Mouse (Mus musculus): ENCODE results near the gene Itgb2.
A peak's percentile ranks its signal among the peaks of the same experiment; 100 is the strongest.

Itgb2 gene

GRCm38 (mm10) chr10:77589749-77590148 is 59.7 kb downstream of the Itgb2 start:
- DNase-seq = no peak

- peak; percentile 69 for DNase-seq
Observed at GRCm38 (mm10) chr10:77590812-77591211, 60.8 kb downstream of the Itgb2 start.

DNA sequence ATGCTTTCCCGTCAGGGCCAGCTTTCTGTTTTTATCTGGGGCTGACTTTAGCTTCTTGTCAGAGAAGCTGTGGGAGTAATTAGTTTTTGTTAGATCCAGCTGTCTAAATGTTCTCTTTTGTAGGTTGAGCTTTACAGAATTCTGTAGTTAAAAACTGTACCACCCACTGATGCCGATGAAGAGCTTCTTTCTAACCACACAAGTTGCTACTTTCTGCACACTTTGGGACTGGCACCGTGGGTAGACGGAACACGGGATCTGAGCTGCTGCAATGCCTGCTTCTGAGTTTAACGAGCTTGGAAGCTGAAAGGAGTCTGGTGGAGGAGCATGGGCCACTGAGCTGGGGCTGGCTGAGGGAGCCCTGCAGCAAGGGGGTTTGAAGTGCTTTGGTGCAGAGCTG is 61.5 kb downstream of the Itgb2 start:
- no peak for DNase-seq

DNA sequence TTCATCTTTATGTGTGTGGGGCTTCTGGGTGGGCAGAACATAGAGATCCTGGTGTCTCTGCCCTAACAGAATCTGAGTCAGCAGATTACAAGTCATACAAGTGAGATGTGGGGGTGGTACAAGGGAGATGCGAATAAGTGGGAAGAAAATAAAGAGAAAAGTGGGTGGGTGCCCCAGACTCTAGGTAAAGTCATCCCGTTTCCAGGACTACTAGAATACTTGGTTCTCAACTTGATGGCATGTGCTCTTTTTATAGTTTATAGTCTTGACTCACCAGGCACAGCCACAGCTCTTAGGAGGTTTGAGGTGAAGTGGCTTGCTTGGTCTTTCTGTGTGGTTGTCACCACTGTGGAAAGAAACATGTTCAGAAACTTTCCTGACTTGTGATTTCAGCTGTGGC is 66.0 kb downstream of the Itgb2 start:
- DNase-seq = no peak

DNA sequence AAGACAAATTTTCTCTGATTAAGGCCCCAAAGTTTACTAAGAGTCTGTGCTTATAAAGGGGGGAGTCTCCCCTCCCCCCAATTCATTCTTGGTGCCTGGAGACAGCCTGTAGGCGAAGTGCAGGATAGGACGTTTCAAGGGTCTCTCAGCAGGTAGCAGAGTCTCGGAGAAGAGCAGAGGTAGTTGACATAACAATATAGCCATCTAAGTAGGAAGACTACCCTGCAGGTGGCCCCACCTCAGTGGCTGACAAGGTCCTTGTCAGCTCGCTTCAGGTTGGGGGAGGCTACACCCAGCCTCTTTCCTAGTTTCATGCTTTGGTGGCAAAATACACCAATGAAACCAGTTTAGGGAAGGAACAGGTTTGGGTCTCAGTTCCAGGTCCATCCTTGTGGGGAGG is 73.0 kb downstream of the Itgb2 start:
- no peak for DNase-seq

GRCm38 (mm10) chr10:77604111-77604510 is 74.1 kb downstream of the Itgb2 start:
- no peak for DNase-seq

GRCm38 (mm10) chr10:77604958-77605357 is 74.9 kb downstream of the Itgb2 start:
- peak; percentile 58 for DNase-seq

- no peak for DNase-seq
Observed at GRCm38 (mm10) chr10:77605368-77605767, 75.3 kb downstream of the Itgb2 start.

- DNase-seq = peak; percentile 99
Observed at GRCm38 (mm10) chr10:77605908-77606826, 76.1 kb downstream of the Itgb2 start, which contains the start of the genes Sumo3 and Gm49325. TSS of gene Sumo3 (plus strand) at chr10:77606097. TSS of gene Gm49325 (plus strand) at chr10:77606197.

DNA sequence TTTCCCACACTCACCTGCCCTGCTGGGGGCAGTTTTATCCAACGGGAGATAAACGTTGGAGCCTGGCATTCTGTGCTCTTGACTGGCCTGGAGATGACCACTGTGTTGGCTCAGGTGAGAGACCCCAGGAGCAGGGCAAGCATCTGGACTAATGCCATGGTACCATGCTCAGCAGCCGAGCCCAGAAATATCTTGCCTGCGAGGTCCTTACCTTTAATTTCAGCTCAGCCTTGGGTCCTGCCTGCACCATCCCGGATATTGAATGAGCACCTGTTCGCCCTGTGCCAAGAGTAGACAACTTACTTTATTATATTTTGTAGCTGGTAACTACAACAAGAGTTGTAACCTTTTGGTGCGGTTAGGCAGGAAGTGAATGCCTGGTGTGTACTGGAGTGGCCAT is 76.8 kb downstream of the Itgb2 start:
- no peak for DNase-seq

- peak; percentile 51 for DNase-seq
Observed at GRCm38 (mm10) chr10:77607441-77607840, 77.4 kb downstream of the Itgb2 start.

GRCm38 (mm10) chr10:77608589-77608988 is 78.5 kb downstream of the Itgb2 start:
- DNase-seq = no peak

GRCm38 (mm10) chr10:77610221-77610961 is 80.3 kb downstream of the Itgb2 start:
- DNase-seq = no peak

- DNase-seq = peak; percentile 80
Observed at GRCm38 (mm10) chr10:77613409-77613808, 83.4 kb downstream of the Itgb2 start.

Measured in kidney, postnatal 10 days (tissue).